9 mouse cellular contexts compared by ENCODE assay signal in genomic region chr11:117059981-117060705, GRCm38 (mm10). TPM values are rescaled to one million over a fixed set of nuclear protein-coding genes. Genes with fewer than 3 reads are reported as not detected.
A peak's percentile ranks its signal among the peaks of the same experiment; 100 is the strongest.
DNase-seq lines count a peak whose midpoint lies in the region; ATAC-seq and TF ChIP-seq lines count a peak whose summit lies in the region.
"Had no signal": no experiment of that assay in that cellular context is flagged by ENCODE, and none has a peak within 500 bp of the region (broad histone marks: within the 10 kb centered on the region; RNA-seq: fewer than 3 reads in every experiment).

No protein-coding gene starts in this region.

- H3K4me3 ChIP-seq in embryonic facial prominence, embryonic 14.5 days (ENCODE audit: low read depth, low read length): no peak overlapping the region
- H3K4me3 ChIP-seq in layer of hippocampus, adult 2 months: peak overlapping the region; percentile 8; the same call in 1 of the 2 replicates
- H3K4me3 ChIP-seq in neural tube, embryonic 12.5 days: no peak overlapping the region
- H3K4me3 ChIP-seq: embryonic facial prominence, embryonic 15.5 days had no signal

- DNase-seq in layer of hippocampus, adult 18-20 months (ENCODE audit: low spot score in 2 of 2): peak; percentile 51 to 71
- DNase-seq in layer of hippocampus, adult 9-10 months (ENCODE audit: low spot score): no peak
- DNase-seq in embryonic facial prominence, embryonic 14.5 days (ENCODE audit: low spot score): peak; percentile 28
- peak; percentile 47 to 60 for DNase-seq in layer of hippocampus, adult 2 months (ENCODE audit: low spot score in 2 of 2)
- no peak for DNase-seq in cerebellum, postnatal 14 days
- DNase-seq in urinary bladder, postnatal 14 days (ENCODE audit: low spot score): no peak
- no peak for DNase-seq in spleen, postnatal 36 days (ENCODE audit: low spot score in 2 of 2)

- no peaks in the 10 kb centered on the region for H3K9me3 ChIP-seq in embryonic facial prominence, embryonic 14.5 days (ENCODE audit: control insufficient read depth, low read length)
- no peaks in the 10 kb centered on the region for H3K9me3 ChIP-seq in neural tube, embryonic 12.5 days
- H3K9me3 ChIP-seq: embryonic facial prominence, embryonic 15.5 days had no signal

- 6% methylated on average over 19 of the region's 19 CpGs for WGBS in embryonic facial prominence, embryonic 14.5 days
- WGBS in neural tube, embryonic 12.5 days: 9% methylated on average over 19 of the region's 19 CpGs

- no peak for TF ChIP-seq CTCF in layer of hippocampus, adult 2 months (conservative IDR thresholded peaks at IDR 0.05)

- H3K4me2 ChIP-seq in embryonic facial prominence, embryonic 14.5 days (ENCODE audit: low read depth, low read length): peak overlapping the region; percentile 23; the same call in 1 of the 2 replicates
- peak overlapping the region; percentile 36 for H3K4me2 ChIP-seq in neural tube, embryonic 12.5 days (replicated peaks)
- H3K4me2 ChIP-seq: embryonic facial prominence, embryonic 15.5 days had no signal

- H3K27me3 ChIP-seq in embryonic facial prominence, embryonic 14.5 days (replicated peaks; ENCODE audit: control insufficient read depth, insufficient read depth, low read length): 0 out of 2 replicates have a peak, but pooled peaks cover 3% of the 10 kb centered on the region
- H3K27me3 ChIP-seq in neural tube, embryonic 12.5 days (replicated peaks): no peaks in the 10 kb centered on the region
- H3K27me3 ChIP-seq: embryonic facial prominence, embryonic 15.5 days had no signal

- H3K27ac ChIP-seq in embryonic facial prominence, embryonic 14.5 days (replicated peaks; ENCODE audit: low read depth, low read length): 0 out of 2 replicates have a peak overlapping the region, but pooled peaks have one; percentile 21
- H3K27ac ChIP-seq in layer of hippocampus, adult 2 months: peak overlapping the region; percentile 79
- peak overlapping the region; percentile 70 for H3K27ac ChIP-seq in neural tube, embryonic 12.5 days
- H3K27ac ChIP-seq: embryonic facial prominence, embryonic 15.5 days had no signal

- no peak for ATAC-seq in embryonic facial prominence, embryonic 14.5 days (ENCODE audit: low read depth)
- ATAC-seq in neural tube, embryonic 12.5 days (ENCODE audit: low FRiP score, low read depth): no peak

- H3K4me1 ChIP-seq in embryonic facial prominence, embryonic 14.5 days (ENCODE audit: control insufficient read depth, insufficient read depth, low read length): peaks cover 5% of the 10 kb centered on the region
- peaks cover 32% of the 10 kb centered on the region for H3K4me1 ChIP-seq in neural tube, embryonic 12.5 days

- H3K36me3 ChIP-seq in embryonic facial prominence, embryonic 14.5 days (ENCODE audit: control insufficient read depth, insufficient read depth, low read length): no peaks in the 10 kb centered on the region
- H3K36me3 ChIP-seq in neural tube, embryonic 12.5 days: no peaks in the 10 kb centered on the region
- H3K36me3 ChIP-seq: embryonic facial prominence, embryonic 15.5 days had no signal

- 0 out of 2 replicates have a peak overlapping the region, but pooled peaks have one; percentile 30 for H3K9ac ChIP-seq in embryonic facial prominence, embryonic 14.5 days (ENCODE audit: low read depth, low read length)
- no peak overlapping the region for H3K9ac ChIP-seq in neural tube, embryonic 12.5 days
- H3K9ac ChIP-seq: embryonic facial prominence, embryonic 15.5 days had no signal

RNA-seq across cellular contexts. Expression of gene Sec14l1, which starts 54.8 kb away (rescaled TPM):
- total RNA-seq in layer of hippocampus, adult 18-20 months (2021): 100 to 1,000 TPM; 235 to 245 TPM
- polyA plus RNA-seq in embryonic facial prominence, embryonic 14.5 days (2014; fragmentation: Nextera tagmentation; extraction: Ambion mirVana): 43.8 and 45.4 TPM in 2 replicates
- 100 to 1,000 TPM; 226 to 239 TPM for total RNA-seq in layer of hippocampus, adult 2 months (2021)
- 68.8 and 71.5 TPM in 2 replicates for polyA plus RNA-seq in neural tube, embryonic 12.5 days (2016; fragmentation: Nextera tagmentation; extraction: Ambion mirVana)

Comparison
In these comparisons a context has a peak if more than half of its experiments do, and no peak if none do; other contexts are left out.
1. DNase-seq: peak in layer of hippocampus, adult 18-20 months (2 of 2), embryonic facial prominence, embryonic 14.5 days (single experiment) and layer of hippocampus, adult 2 months (2 of 2); none in layer of hippocampus, adult 9-10 months (single experiment), cerebellum, postnatal 14 days (0 of 2), urinary bladder, postnatal 14 days (single experiment) and spleen, postnatal 36 days (0 of 2).
2. H3K27ac ChIP-seq: peak in every context shown above with its lines; median percentile 79 in layer of hippocampus, adult 2 months; 70 in neural tube, embryonic 12.5 days; 21 in embryonic facial prominence, embryonic 14.5 days.